Mouse (Mus musculus) liver, embryonic 13.5 days (tissue): ENCODE measurements around the gene Ubr4. TPM values are rescaled to one million over a fixed set of nuclear protein-coding genes. Genes with fewer than 3 reads are reported as not detected.

Experiments
- ATAC-seq: fragments of 200-750 bp; cut with Nextera tagmentation; 2 replicates; pipeline ENCODE4 v1.8.0; 2017; ENCODE audit warnings: low read depth, mild to moderate bottlenecking, moderate number of reproducible peaks, moderate library complexity
- DNase-seq: peaks from one replicate; pipeline ENCODE4 v3.0.0; 2022
- H3K27ac ChIP-seq: fragments of 300-500 bp; sonication (generic); 2 replicates; pipeline ENCODE4 v1.5.1; 2015; ENCODE audit warnings: moderate library complexity, mild to moderate bottlenecking, inconsistent platforms
- H3K27me3 ChIP-seq: fragments of 300-500 bp; sonication (generic); 2 replicates; pipeline ENCODE4 v1.6.1; 2015; ENCODE audit warnings: mild to moderate bottlenecking, inconsistent platforms
- H3K36me3 ChIP-seq: fragments of 300-500 bp; sonication (generic); 2 replicates; pipeline ENCODE4 v1.6.1; 2015; ENCODE audit warnings: mild to moderate bottlenecking, inconsistent platforms
- H3K4me1 ChIP-seq: fragments of 300-500 bp; sonication (generic); replicated peaks from 2 replicates; pipeline ENCODE4 v1.6.1; 2015; ENCODE audit warnings: inconsistent platforms
- H3K4me2 ChIP-seq: fragments of 300-500 bp; sonication (generic); 2 replicates; pipeline ENCODE4 v1.6.1; 2015; ENCODE audit warnings: inconsistent platforms, mild to moderate bottlenecking, moderate library complexity
- H3K4me3 ChIP-seq: fragments of 300-500 bp; sonication (generic); replicated peaks from 2 replicates; pipeline ENCODE4 v1.5.1; 2015; ENCODE audit warnings: mild to moderate bottlenecking, inconsistent platforms
- H3K9ac ChIP-seq: fragments of 300-500 bp; sonication (generic); 2 replicates; pipeline ENCODE4 v1.6.1; 2015; ENCODE audit warnings: mild to moderate bottlenecking, inconsistent platforms
- H3K9me3 ChIP-seq: fragments of 300-500 bp; sonication (generic); replicated peaks from 2 replicates; pipeline ENCODE4 v1.6.1; 2016; ENCODE audit warnings: inconsistent platforms
- WGBS: fragments of 180-500 bp; shearing (Covaris S2); methylation state at CpG from one replicate; pipeline ENCODE4 v1.1.7; 2015; ENCODE audit not compliant: insufficient replicate concordance; 5-methylcytosine and 5-hydroxymethylcytosine counted together
- polyA plus RNA-seq: library from polyadenylated mRNA; unstranded; fragments of >200 nt; fragmentation: Nextera tagmentation; extraction: Ambion mirVana; gene quantifications from 2 replicates; pipeline ENCODE4 v1.2.1, GENCODE M21; 2015

Gene Ubr4
- polyA plus RNA-seq, 1 experiment from 2014 or later: 34.5 TPM

DNA sequence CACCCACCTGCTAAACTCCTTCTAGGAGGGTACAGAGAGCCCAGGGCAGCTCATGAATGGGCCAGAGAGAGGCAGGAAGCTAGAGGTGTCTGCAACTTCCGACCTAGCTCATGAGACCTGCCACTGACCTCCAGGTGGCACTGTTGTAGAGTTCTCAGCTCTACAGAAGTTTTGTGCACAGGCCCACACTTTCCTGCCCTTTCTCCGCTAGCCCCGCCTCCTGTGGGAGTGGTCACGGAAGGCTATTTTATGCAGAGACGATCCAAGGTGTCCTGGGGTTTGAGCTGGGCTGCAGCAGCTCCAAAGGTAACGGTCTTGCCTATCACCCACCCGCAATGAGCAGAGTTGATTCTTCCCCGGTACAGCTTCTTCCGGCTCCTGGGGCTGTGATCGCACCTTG, 21.8 kb upstream of the Ubr4 start:
- peaks cover 48% of the 10 kb centered on the region for H3K4me1 ChIP-seq
- peak; percentile 79 for ATAC-seq
- no peaks in the 10 kb centered on the region for H3K36me3 ChIP-seq
- H3K9ac ChIP-seq: peak overlapping the region; percentile 72
- peak; percentile 93 for DNase-seq
- peak overlapping the region; percentile 78 for H3K4me2 ChIP-seq
- H3K9me3 ChIP-seq: no peaks in the 10 kb centered on the region
- peak overlapping the region; percentile 58 for H3K4me3 ChIP-seq
- 4% methylated on average over 10 of the region's 10 CpGs for WGBS
- H3K27me3 ChIP-seq: no peaks in the 10 kb centered on the region
- peak overlapping the region; percentile 69 for H3K27ac ChIP-seq

- Histone ChIP-seq H3K9me3 (no peaks in the 10 kb centered on the region), H3K9ac (peak overlapping the region; percentile 83), H3K4me2 (peak overlapping the region; percentile 90), H3K27ac (peak overlapping the region; percentile 99), H3K27me3 (no peaks in the 10 kb centered on the region), H3K4me3 (peak overlapping the region; percentile 66), H3K4me1 (peaks cover 75% of the 10 kb centered on the region), H3K36me3 (no peaks in the 10 kb centered on the region)
- DNase-seq (no peak), ATAC-seq (no peak)
- WGBS: 42% methylated on average over 8 of the region's 9 CpGs
Observed at GRCm38 (mm10) chr4:139334631-139335295, 17.6 kb upstream of the Ubr4 start.

DNA sequence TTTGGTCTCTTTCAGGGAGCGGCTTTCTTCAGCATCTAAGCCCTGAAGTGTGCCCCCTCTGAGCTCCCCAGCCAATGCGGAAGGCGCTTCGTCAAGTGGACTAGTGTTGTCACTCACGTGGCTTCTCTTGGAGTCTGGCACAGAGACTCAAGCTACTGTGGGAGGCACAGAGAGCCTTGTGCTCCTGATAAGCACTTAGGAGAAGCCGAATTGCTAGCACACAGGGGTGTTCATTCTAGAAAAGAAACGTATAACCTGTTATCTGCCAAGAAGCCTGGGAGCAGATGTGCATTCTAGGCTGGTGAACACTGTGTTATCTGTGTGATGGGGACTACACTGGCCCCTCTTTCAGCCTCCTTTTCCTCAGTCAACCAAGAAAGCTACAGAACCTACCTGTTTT, 16.9 kb upstream of the Ubr4 start:
- 7% methylated on average over 7 of the region's 7 CpGs for WGBS
- ATAC-seq: peak; percentile 88
- Histone ChIP-seq H3K9me3 (no peaks in the 10 kb centered on the region), H3K27ac (peak overlapping the region; percentile 99), H3K4me3 (peak overlapping the region; percentile 66), H3K27me3 (no peaks in the 10 kb centered on the region), H3K36me3 (no peaks in the 10 kb centered on the region), H3K4me1 (peaks cover 70% of the 10 kb centered on the region), H3K4me2 (peak overlapping the region; percentile 90), H3K9ac (peak overlapping the region; percentile 83)
- DNase-seq: peak; percentile 78

GRCm38 (mm10) chr4:139336822-139337483, 15.5 kb upstream of the Ubr4 start:
- WGBS: 9% methylated on average over 24 of the region's 24 CpGs
- H3K36me3 ChIP-seq: no peaks in the 10 kb centered on the region
- H3K27me3 ChIP-seq: no peaks in the 10 kb centered on the region
- peak overlapping the region; percentile 66 for H3K4me3 ChIP-seq
- peak; percentile 69 for ATAC-seq
- H3K27ac ChIP-seq: peak overlapping the region; percentile 99
- H3K9ac ChIP-seq: peak overlapping the region; percentile 83
- peaks cover 57% of the 10 kb centered on the region for H3K4me1 ChIP-seq
- peak; percentile 88 for DNase-seq
- H3K9me3 ChIP-seq: no peaks in the 10 kb centered on the region
- peak overlapping the region; percentile 90 for H3K4me2 ChIP-seq

DNA sequence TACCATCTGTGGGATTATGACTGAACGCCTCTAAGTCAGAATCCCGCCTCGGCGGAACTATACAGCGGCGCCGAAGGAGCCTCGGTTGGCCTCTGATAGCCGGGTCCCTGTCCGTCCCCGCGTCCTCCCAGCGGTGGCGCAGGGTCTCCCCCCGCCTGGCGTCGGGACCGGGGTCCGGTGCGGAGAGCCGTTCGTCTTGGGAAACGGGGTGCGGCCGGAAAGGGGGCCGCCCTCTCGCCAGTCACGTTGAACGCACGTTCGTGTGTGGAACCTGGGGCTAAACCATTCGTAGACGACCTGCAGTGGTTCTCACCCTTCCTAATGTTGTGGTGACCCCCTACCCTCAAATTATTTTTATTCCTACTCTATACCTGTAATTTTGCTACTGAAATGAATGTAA, 14.3 kb upstream of the Ubr4 start:
- Histone ChIP-seq H3K4me1 (peaks cover 50% of the 10 kb centered on the region), H3K4me3 (peak overlapping the region; percentile 22; the same call in 1 of the 2 replicates), H3K9ac (peak overlapping the region; percentile 39; the same call in 1 of the 2 replicates), H3K36me3 (no peaks in the 10 kb centered on the region), H3K4me2 (peak overlapping the region; percentile 47), H3K27ac (no peak overlapping the region), H3K27me3 (no peaks in the 10 kb centered on the region), H3K9me3 (no peaks in the 10 kb centered on the region)
- 46% methylated on average over 33 of the region's 33 CpGs for WGBS
- DNase-seq (no peak), ATAC-seq (no peak)

- H3K9me3 ChIP-seq: no peaks in the 10 kb centered on the region
- peaks cover 13% of the 10 kb centered on the region for H3K36me3 ChIP-seq
- H3K4me3 ChIP-seq: no peak overlapping the region
- DNase-seq (no peak), ATAC-seq (no peak)
- no peak overlapping the region for H3K27ac ChIP-seq
- no peak overlapping the region for H3K4me2 ChIP-seq
- H3K9ac ChIP-seq: no peak overlapping the region
- 58% methylated on average over 4 of the region's 4 CpGs for WGBS
- no peaks in the 10 kb centered on the region for H3K27me3 ChIP-seq
- H3K4me1 ChIP-seq: peaks cover 42% of the 10 kb centered on the region
Observed at GRCm38 (mm10) chr4:139340835-139341234, 11.6 kb upstream of the Ubr4 start.

DNA sequence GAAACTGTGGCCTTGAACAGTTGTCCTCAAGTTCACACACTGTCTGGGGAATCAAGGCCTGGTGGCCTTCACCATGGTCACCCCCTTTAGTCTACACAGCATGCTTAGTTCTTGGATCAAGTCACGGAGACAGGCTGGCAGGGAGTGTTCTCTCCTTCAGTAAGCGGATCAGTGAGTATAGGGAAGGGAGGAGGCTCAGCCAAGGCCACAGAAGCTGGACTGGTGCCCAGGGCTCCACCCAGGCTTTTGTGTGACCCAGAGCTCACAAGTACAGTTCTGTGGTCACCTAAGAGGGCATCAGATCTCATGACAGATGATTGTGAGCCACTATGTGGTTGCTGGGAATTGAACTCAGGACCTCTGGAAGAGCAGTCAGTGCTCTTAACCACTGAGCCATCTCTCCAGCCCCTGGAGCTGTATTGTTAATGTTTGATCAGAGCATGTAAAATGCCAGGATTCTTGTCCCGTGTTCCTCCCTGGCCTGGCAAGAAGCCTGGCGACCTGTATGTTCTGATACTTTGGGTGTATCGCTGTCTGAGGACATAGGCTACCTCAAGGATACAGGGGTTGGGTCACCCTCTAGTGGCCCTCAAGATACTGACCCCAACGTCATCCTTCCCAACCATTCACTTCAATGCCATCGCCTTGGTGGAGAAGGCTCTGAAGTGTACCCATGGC, 10.7 kb upstream of the Ubr4 start:
- ATAC-seq (no peak), DNase-seq (no peak)
- Histone ChIP-seq H3K36me3 (peaks cover 21% of the 10 kb centered on the region), H3K4me3 (no peak overlapping the region), H3K4me2 (no peak overlapping the region), H3K9me3 (no peaks in the 10 kb centered on the region), H3K27ac (no peak overlapping the region), H3K9ac (no peak overlapping the region), H3K4me1 (peaks cover 35% of the 10 kb centered on the region), H3K27me3 (no peaks in the 10 kb centered on the region)
- WGBS: 67% methylated on average over 7 of the region's 7 CpGs

- H3K9me3 ChIP-seq: no peaks in the 10 kb centered on the region
- DNase-seq: no peak
- no peak for ATAC-seq
- H3K4me3 ChIP-seq: no peak overlapping the region
- peaks cover 17% of the 10 kb centered on the region for H3K4me1 ChIP-seq
- H3K27ac ChIP-seq: peak overlapping the region; percentile 3; the same call in 1 of the 2 replicates
- H3K36me3 ChIP-seq: peaks cover 41% of the 10 kb centered on the region
- 73% methylated on average over 5 of the region's 5 CpGs for WGBS
- H3K9ac ChIP-seq: no peak overlapping the region
- no peak overlapping the region for H3K4me2 ChIP-seq
- H3K27me3 ChIP-seq: no peaks in the 10 kb centered on the region
Observed at GRCm38 (mm10) chr4:139343718-139344117, 8.7 kb upstream of the Ubr4 start.

DNA sequence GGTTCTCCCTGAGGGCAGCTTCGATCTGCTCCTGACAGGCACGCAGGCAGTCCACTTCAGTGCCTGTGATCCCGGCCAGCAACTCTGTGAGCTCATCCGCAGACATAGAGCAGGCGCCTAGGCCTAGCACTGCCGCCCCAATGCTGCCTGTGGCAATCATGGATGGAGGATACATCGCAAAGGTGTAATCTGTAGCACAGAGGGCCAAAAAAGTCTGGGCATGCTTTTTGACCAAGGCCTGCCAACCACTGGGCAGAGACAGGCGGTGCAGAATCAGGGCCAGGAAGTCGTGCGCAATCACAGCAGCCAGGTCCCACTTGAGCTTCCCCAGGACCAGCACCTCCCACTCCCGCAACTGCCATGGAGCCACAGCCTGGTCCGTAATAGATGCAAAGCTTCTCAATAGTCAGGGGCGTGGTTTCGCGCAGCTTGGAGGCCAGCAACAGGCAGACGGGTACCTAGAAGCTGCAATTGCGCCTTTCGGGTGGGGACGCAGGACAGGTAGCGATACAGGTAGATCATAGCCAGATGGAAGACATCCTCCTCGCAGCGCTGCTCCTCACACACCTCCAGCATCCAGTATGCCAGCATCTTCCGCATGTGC, 6.9 kb upstream of the Ubr4 start:
- 84% methylated on average over 23 of the region's 23 CpGs for WGBS
- H3K36me3 ChIP-seq: peaks cover 58% of the 10 kb centered on the region
- ATAC-seq: no peak

GRCm38 (mm10) chr4:139352832-139353231, 423 bp downstream of the Ubr4 start:
- H3K4me1 ChIP-seq: peaks cover 44% of the 10 kb centered on the region
- H3K27ac ChIP-seq: peak overlapping the region; percentile 92
- no peaks in the 10 kb centered on the region for H3K9me3 ChIP-seq
- H3K9ac ChIP-seq: peak overlapping the region; percentile 80
- ATAC-seq: peak; percentile 52
- no peak for DNase-seq
- peak overlapping the region; percentile 81 for H3K4me3 ChIP-seq
- H3K4me2 ChIP-seq: peak overlapping the region; percentile 97
- WGBS: under 1% methylated on average over 7 of the region's 7 CpGs
- H3K36me3 ChIP-seq: peaks cover 68% of the 10 kb centered on the region
- H3K27me3 ChIP-seq: no peaks in the 10 kb centered on the region

More for the DNA sequence above, 6.9 kb upstream of the Ubr4 start:
- Histone ChIP-seq H3K27me3 (no peaks in the 10 kb centered on the region), H3K4me3 (no peak overlapping the region), H3K9me3 (no peaks in the 10 kb centered on the region), H3K4me1 (peaks cover 28% of the 10 kb centered on the region), H3K4me2 (no peak overlapping the region), H3K27ac (no peak overlapping the region), H3K9ac (no peak overlapping the region)
- no peak for DNase-seq

DNA sequence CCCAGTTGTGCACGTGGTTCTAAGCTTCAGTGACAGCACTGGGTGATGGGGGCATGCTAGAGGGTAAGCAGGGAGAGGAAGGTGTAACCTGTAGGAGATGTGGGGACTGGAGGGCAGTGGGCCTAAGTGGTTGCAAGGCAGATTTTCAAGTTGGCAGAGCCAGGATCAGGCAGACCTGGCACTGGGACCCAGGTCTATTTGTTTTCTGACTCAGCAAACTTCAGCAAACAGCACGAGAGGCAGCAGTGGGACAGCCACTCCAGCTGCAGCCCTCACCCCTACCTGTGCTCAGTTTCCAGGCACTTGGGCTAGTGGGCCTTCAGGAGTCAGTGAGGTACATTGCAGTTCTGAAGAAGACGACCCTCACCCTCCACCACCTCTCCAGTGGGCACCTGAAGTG, 4.8 kb downstream of the Ubr4 start:
- no peak overlapping the region for H3K4me2 ChIP-seq
- no peaks in the 10 kb centered on the region for H3K9me3 ChIP-seq
- DNase-seq (no peak), ATAC-seq (no peak)
- no peaks in the 10 kb centered on the region for H3K27me3 ChIP-seq
- H3K4me3 ChIP-seq: no peak overlapping the region
- H3K27ac ChIP-seq: no peak overlapping the region
- H3K9ac ChIP-seq: no peak overlapping the region
- H3K4me1 ChIP-seq: peaks cover 61% of the 10 kb centered on the region
- 79% methylated on average over 3 of the region's 3 CpGs for whole genome bisulfite sequencing
- peaks cover 85% of the 10 kb centered on the region for H3K36me3 ChIP-seq
